Mouse (Mus musculus): ENCODE measurements around the gene Actl7b.

The Actl7b gene

DNA sequence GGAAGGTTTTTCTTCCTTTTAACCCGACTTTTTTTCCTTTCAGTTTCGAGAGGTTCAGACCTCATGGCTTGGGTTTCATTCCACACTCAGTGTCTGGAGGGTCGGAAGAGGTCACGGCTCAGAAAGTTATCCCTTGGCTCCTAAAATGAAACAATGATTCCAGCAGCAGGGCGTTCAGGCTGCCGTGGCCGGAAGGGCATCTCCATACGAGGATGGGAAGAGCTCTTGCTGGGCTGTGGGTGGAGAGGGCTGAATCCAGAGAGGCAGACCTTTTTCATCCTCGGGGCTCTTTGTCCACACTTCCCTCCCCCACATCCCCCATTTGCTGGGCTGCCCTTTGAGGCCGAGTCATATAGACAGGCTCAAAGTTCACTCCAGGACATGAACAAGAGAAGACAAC lies 39.0 kb downstream of the Actl7b start:
- DNase-seq, result no peak

DNA sequence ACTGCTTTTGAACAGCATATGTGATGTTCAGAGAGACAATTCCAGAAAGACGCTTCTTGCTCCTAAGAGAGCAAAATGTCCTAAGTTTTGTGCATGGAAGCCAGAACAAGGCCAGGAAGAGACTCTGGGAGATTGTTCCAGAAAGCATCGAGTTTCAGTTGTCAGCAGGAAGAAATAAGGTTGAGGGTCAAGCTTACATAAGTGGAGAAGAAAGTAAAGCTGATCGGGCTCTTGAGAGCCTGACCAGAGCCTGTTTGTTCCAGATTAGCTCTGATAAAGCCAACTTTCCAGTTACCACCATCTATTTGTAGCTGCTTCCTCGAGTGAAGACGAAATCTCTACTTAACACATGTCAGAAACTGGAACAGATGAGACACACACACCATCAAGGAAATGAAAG lies 42.6 kb downstream of the Actl7b start:
- no peak for DNase-seq

DNA sequence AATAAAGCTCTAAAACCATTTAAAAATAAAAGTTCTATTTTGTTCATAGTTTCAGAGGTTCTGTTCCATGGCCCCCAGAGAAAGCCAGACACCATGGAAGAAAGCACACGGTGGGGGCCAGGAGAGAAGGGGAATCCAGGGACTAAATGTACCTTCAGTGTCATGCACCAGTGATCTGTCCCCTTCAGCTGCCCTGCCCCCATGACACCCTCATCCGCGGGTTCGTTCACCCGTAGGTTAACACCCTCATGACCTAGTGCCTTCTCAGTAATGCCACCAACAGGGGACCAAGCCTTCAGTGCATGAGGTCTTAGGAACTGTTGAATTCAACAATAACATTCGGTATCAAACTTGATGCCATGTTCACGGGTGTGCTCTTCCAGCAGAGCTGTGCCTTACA lies 44.8 kb downstream of the Actl7b start:
- DNase-seq, result no peak
